Mouse (Mus musculus): ENCODE measurements around the gene Il2rb.

DNA sequence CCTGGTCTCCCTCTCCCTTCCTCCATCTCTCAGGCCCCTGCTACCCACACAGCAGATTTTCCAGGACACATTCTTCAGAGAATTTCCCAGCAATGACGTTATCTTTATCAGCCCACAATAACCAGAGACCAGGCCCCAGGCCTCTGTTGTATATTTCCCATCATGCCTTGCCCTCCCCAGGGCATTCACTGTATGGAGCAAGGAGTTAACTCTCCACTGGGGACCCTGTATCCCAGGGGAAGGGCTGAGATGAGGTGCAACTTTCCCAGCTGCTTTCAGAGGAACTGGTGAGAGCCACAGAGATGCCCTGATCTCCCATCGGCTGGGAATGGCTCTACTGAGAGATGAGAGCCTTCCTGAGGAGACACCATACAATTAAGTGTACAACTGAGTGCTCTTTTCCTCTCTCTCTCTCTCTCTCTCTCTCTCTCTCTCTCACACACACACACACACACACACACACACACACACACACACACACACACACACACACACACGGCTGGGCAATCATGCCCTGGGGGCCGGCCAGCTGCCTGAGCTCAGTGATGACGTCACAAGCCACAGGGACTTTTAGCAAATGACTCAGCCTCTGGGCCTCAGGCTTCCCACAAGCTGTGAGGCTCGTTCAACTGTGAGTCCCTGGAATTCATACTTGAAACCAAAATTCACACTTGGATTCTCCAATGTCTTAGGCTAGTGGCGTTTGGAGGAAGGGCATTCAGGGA is 45.2 kb downstream of the Il2rb start:
- TF ChIP-seq CTCF (IDR thresholded peaks at IDR 0.05; ENCODE audit: extremely low read depth, insufficient read depth, insufficient read length, insufficient replicate concordance) (no peak), POLR2A (IDR thresholded peaks at IDR 0.05; ENCODE audit: low read depth, low read length) (no peak)
